Mouse (Mus musculus): ENCODE measurements around the gene Sucnr1. TPM values are rescaled to one million over a fixed set of nuclear protein-coding genes. Genes with fewer than 3 reads are reported as not detected.
"Not testable (repeated sequence)": the region's sequence is repeated elsewhere in the genome, so short reads cannot be mapped to it uniquely, and the experiment has no call there.

Sucnr1 gene
- polyA plus RNA-seq, 1 experiment from 2014 or later = 0.05 TPM

DNA sequence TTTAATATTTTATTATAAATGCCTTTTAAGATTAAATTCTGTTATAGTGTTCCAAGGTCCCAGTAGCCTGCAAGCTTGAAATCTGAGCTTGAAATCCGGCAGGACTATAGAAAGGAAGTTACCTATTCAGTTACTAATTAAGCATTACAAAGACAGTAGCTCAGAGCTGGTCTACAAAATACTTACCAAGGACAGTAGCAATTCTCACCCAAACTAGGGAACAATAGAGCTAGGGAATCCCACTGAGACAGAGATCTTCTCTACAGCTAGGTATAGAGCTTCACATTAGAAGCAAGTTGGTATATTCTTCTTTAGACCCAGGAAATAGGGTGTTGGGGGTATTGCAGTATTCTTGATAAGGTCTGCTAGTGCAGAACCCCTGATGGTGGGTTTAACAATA, 24.8 kb downstream of the Sucnr1 start:
- not testable (repeated sequence) for H3K4me3 ChIP-seq (ENCODE audit: low read depth, low read length); H3K9ac ChIP-seq (ENCODE audit: low read depth, low read length); H3K27ac ChIP-seq (ENCODE audit: low read length); ATAC-seq (ENCODE audit: low read depth); H3K4me2 ChIP-seq (ENCODE audit: low read depth, low read length); H3K36me3 ChIP-seq (ENCODE audit: control insufficient read depth, insufficient read depth); H3K27me3 ChIP-seq (ENCODE audit: control insufficient read depth, insufficient read depth, low read depth, low read length); H3K9me3 ChIP-seq (replicated peaks; ENCODE audit: control insufficient read depth, low read length); H3K4me1 ChIP-seq (ENCODE audit: control insufficient read depth, low read depth, low read length)
- WGBS (ENCODE audit: insufficient replicate concordance) = 57% methylated on average over 1 of the region's 1 CpGs

- 48% methylated on average over 3 of the region's 3 CpGs for WGBS (ENCODE audit: insufficient replicate concordance)
- ATAC-seq (ENCODE audit: low read depth) = no peak
- Histone ChIP-seq H3K4me1 (ENCODE audit: control insufficient read depth, low read depth, low read length) (no peaks in the 10 kb centered on the region), H3K36me3 (ENCODE audit: control insufficient read depth, insufficient read depth) (no peaks in the 10 kb centered on the region), H3K9ac (ENCODE audit: low read depth, low read length) (no peak overlapping the region), H3K9me3 (replicated peaks; ENCODE audit: control insufficient read depth, low read length) (no peaks in the 10 kb centered on the region), H3K4me2 (ENCODE audit: low read depth, low read length) (no peak overlapping the region), H3K27ac (ENCODE audit: low read length) (no peak overlapping the region), H3K4me3 (ENCODE audit: low read depth, low read length) (no peak overlapping the region), H3K27me3 (ENCODE audit: control insufficient read depth, insufficient read depth, low read depth, low read length) (no peaks in the 10 kb centered on the region)
Measured at GRCm38 (mm10) chr3:60107736-60108135, 26.1 kb downstream of the Sucnr1 start.

DNA sequence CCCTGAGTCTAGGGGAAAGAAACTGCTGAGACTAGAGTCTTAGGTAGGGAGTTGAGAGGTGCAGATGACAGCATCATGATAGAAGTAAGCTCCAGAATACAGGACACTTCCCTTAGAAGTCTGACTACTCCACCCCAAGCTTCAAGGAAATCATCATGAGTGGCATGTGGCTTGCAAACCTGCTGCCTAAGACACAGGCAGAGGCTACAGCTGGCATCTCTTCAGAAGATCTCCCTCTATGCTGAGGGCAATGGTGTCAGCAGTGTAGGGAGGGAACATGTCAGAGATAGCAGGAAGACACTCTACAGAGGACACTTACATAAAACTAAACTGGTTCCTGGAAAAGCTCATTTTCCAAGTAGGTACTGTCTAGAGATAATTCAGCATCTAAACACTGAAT, 27.1 kb downstream of the Sucnr1 start:
- Histone ChIP-seq H3K9ac (ENCODE audit: low read depth, low read length) (no peak overlapping the region), H3K4me1 (ENCODE audit: control insufficient read depth, low read depth, low read length) (no peaks in the 10 kb centered on the region), H3K9me3 (replicated peaks; ENCODE audit: control insufficient read depth, low read length) (no peaks in the 10 kb centered on the region), H3K4me2 (ENCODE audit: low read depth, low read length) (no peak overlapping the region), H3K36me3 (ENCODE audit: control insufficient read depth, insufficient read depth) (no peaks in the 10 kb centered on the region), H3K27me3 (ENCODE audit: control insufficient read depth, insufficient read depth, low read depth, low read length) (no peaks in the 10 kb centered on the region), H3K27ac (ENCODE audit: low read length) (no peak overlapping the region), H3K4me3 (ENCODE audit: low read depth, low read length) (no peak overlapping the region)
- no peak for ATAC-seq (ENCODE audit: low read depth)

- no peaks in the 10 kb centered on the region for H3K4me1 ChIP-seq (ENCODE audit: control insufficient read depth, low read depth, low read length)
- no peak overlapping the region for H3K27ac ChIP-seq (ENCODE audit: low read length)
- no peak overlapping the region for H3K4me2 ChIP-seq (ENCODE audit: low read depth, low read length)
- H3K4me3 ChIP-seq (ENCODE audit: low read depth, low read length) = no peak overlapping the region
- ATAC-seq (ENCODE audit: low read depth) = no peak
- H3K27me3 ChIP-seq (ENCODE audit: control insufficient read depth, insufficient read depth, low read depth, low read length) = no peaks in the 10 kb centered on the region
- H3K9me3 ChIP-seq (replicated peaks; ENCODE audit: control insufficient read depth, low read length) = no peaks in the 10 kb centered on the region
- H3K9ac ChIP-seq (ENCODE audit: low read depth, low read length) = no peak overlapping the region
- no peaks in the 10 kb centered on the region for H3K36me3 ChIP-seq (ENCODE audit: control insufficient read depth, insufficient read depth)
- 58% methylated on average over 4 of the region's 4 CpGs for WGBS (ENCODE audit: insufficient replicate concordance)
Measured at GRCm38 (mm10) chr3:60111135-60111710, 29.6 kb downstream of the Sucnr1 start.

DNA sequence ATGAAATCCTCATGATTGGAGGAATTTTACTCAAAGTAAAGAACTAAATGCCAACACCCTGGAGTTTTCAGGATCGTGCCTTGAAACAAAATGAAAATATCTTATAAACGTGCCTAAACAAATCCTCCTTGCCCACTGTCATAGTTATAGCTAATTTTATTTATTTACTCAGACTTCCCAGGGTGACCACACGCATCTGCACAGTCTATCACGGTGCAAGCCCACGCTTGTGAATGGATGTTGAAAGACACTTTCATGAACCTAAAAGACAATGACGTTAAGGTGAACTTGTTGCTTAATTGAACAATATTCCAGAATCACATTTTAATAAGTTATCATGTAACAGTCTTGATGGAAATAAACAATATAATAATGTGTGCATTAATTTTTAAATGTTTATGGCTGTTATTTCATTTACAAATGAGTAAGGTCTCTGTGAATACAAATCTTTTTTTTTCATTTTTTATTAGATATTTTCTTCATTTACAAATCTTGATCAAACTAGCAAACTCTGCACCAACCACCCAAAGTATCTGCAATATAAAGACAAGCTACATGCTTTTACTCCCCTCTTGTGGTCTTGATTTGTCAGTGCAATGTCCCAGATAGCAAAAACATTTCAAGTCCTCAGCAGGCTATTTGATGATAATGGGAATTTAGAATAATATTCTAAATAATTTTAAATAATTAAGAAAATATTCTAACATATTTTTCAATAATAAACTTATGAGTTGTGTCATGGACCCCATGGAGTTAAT, 30.4 kb downstream of the Sucnr1 start:
- 65% methylated on average over 6 of the region's 6 CpGs for whole genome bisulfite sequencing (ENCODE audit: insufficient replicate concordance)
- H3K27me3 ChIP-seq (ENCODE audit: control insufficient read depth, insufficient read depth, low read depth, low read length) = no peaks in the 10 kb centered on the region
- no peaks in the 10 kb centered on the region for H3K36me3 ChIP-seq (ENCODE audit: control insufficient read depth, insufficient read depth)
- H3K9ac ChIP-seq (ENCODE audit: low read depth, low read length) = no peak overlapping the region
- H3K4me1 ChIP-seq (ENCODE audit: control insufficient read depth, low read depth, low read length) = no peaks in the 10 kb centered on the region
- no peaks in the 10 kb centered on the region for H3K9me3 ChIP-seq (replicated peaks; ENCODE audit: control insufficient read depth, low read length)
- no peak for ATAC-seq (ENCODE audit: low read depth)
- H3K4me3 ChIP-seq (ENCODE audit: low read depth, low read length) = no peak overlapping the region
- H3K4me2 ChIP-seq (ENCODE audit: low read depth, low read length) = no peak overlapping the region
- H3K27ac ChIP-seq (ENCODE audit: low read length) = no peak overlapping the region

DNA sequence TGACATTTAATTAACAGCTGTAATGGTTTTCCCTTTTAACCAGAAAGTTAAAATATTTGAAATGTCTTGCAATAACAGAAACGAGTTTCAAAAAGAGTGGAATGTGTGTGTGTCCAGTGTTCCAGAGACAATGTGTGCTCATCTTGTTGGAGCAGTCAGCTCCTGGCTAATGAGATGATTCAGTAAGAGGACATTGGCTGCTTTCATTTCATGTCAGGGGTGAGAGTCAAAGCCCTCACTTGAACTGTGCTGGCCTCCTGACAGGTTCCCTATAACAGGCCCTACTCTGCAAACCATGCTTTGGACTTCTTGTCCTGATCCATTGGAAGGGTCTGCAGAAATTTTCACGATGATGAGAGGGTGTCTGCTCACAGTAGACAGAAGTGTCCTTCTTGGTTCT, 32.9 kb downstream of the Sucnr1 start:
- no peak overlapping the region for H3K9ac ChIP-seq (ENCODE audit: low read depth, low read length)
- 23% methylated on average over 2 of the region's 2 CpGs for WGBS (ENCODE audit: insufficient replicate concordance)
- no peak overlapping the region for H3K27ac ChIP-seq (ENCODE audit: low read length)
- H3K9me3 ChIP-seq (replicated peaks; ENCODE audit: control insufficient read depth, low read length) = no peaks in the 10 kb centered on the region
- no peak for ATAC-seq (ENCODE audit: low read depth)
- H3K36me3 ChIP-seq (ENCODE audit: control insufficient read depth, insufficient read depth) = no peaks in the 10 kb centered on the region
- H3K4me1 ChIP-seq (ENCODE audit: control insufficient read depth, low read depth, low read length) = no peaks in the 10 kb centered on the region
- H3K4me2 ChIP-seq (ENCODE audit: low read depth, low read length) = no peak overlapping the region
- no peaks in the 10 kb centered on the region for H3K27me3 ChIP-seq (ENCODE audit: control insufficient read depth, insufficient read depth, low read depth, low read length)
- H3K4me3 ChIP-seq (ENCODE audit: low read depth, low read length) = no peak overlapping the region

DNA sequence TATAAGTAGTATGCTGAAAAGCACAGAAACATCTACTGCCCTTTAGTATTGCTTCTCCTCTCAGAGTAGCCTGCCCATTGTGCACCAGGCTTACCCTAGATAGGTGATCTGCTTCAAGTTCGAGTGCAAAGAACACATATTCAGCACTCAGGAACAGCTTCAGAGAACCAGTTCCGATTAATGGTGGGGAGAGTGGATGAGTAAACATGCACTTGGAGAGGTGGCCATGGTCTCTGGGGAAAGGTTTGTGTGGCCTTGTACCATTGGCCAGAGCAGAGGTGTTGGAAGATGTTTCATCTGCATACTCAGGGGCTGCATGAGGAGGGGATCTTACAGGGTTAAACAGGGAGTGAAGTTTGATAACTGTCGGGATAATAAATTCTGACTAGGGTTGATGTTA, 39.8 kb downstream of the Sucnr1 start:
- H3K9me3 ChIP-seq (replicated peaks; ENCODE audit: control insufficient read depth, low read length) = no peaks in the 10 kb centered on the region
- no peaks in the 10 kb centered on the region for H3K27me3 ChIP-seq (ENCODE audit: control insufficient read depth, insufficient read depth, low read depth, low read length)
- no peaks in the 10 kb centered on the region for H3K36me3 ChIP-seq (ENCODE audit: control insufficient read depth, insufficient read depth)
- no peaks in the 10 kb centered on the region for H3K4me1 ChIP-seq (ENCODE audit: control insufficient read depth, low read depth, low read length)
- no peak for ATAC-seq (ENCODE audit: low read depth)
- 58% methylated on average over 3 of the region's 3 CpGs for WGBS (ENCODE audit: insufficient replicate concordance)
- H3K4me2 ChIP-seq (ENCODE audit: low read depth, low read length) = no peak overlapping the region
- no peak overlapping the region for H3K9ac ChIP-seq (ENCODE audit: low read depth, low read length)
- no peak overlapping the region for H3K4me3 ChIP-seq (ENCODE audit: low read depth, low read length)
- no peak overlapping the region for H3K27ac ChIP-seq (ENCODE audit: low read length)

- no peaks in the 10 kb centered on the region for H3K36me3 ChIP-seq (ENCODE audit: control insufficient read depth, insufficient read depth)
- H3K9ac ChIP-seq (ENCODE audit: low read depth, low read length) = no peak overlapping the region
- H3K27me3 ChIP-seq (ENCODE audit: control insufficient read depth, insufficient read depth, low read depth, low read length) = no peaks in the 10 kb centered on the region
- H3K9me3 ChIP-seq (replicated peaks; ENCODE audit: control insufficient read depth, low read length) = no peaks in the 10 kb centered on the region
- H3K4me1 ChIP-seq (ENCODE audit: control insufficient read depth, low read depth, low read length) = no peaks in the 10 kb centered on the region
- no peak overlapping the region for H3K4me2 ChIP-seq (ENCODE audit: low read depth, low read length)
- 51% methylated on average over 9 of the region's 9 CpGs for WGBS (ENCODE audit: insufficient replicate concordance)
- no peak overlapping the region for H3K4me3 ChIP-seq (ENCODE audit: low read depth, low read length)
- no peak overlapping the region for H3K27ac ChIP-seq (ENCODE audit: low read length)
- ATAC-seq (ENCODE audit: low read depth) = no peak
Measured at GRCm38 (mm10) chr3:60123859-60124794, 42.5 kb downstream of the Sucnr1 start.

GRCm38 (mm10) chr3:60126564-60126963, 44.9 kb downstream of the Sucnr1 start:
- no peak for ATAC-seq (ENCODE audit: low read depth)
- 65% methylated on average over 2 of the region's 2 CpGs for WGBS (ENCODE audit: insufficient replicate concordance)
- H3K4me3 ChIP-seq (ENCODE audit: low read depth, low read length) = no peak overlapping the region
- no peaks in the 10 kb centered on the region for H3K4me1 ChIP-seq (ENCODE audit: control insufficient read depth, low read depth, low read length)
- H3K4me2 ChIP-seq (ENCODE audit: low read depth, low read length) = no peak overlapping the region
- no peaks in the 10 kb centered on the region for H3K27me3 ChIP-seq (ENCODE audit: control insufficient read depth, insufficient read depth, low read depth, low read length)
- no peaks in the 10 kb centered on the region for H3K9me3 ChIP-seq (replicated peaks; ENCODE audit: control insufficient read depth, low read length)
- H3K27ac ChIP-seq (ENCODE audit: low read length) = no peak overlapping the region
- no peaks in the 10 kb centered on the region for H3K36me3 ChIP-seq (ENCODE audit: control insufficient read depth, insufficient read depth)
- no peak overlapping the region for H3K9ac ChIP-seq (ENCODE audit: low read depth, low read length)
